Mouse (Mus musculus): Measurements from ENCODE around the gene Kif17.

DNA sequence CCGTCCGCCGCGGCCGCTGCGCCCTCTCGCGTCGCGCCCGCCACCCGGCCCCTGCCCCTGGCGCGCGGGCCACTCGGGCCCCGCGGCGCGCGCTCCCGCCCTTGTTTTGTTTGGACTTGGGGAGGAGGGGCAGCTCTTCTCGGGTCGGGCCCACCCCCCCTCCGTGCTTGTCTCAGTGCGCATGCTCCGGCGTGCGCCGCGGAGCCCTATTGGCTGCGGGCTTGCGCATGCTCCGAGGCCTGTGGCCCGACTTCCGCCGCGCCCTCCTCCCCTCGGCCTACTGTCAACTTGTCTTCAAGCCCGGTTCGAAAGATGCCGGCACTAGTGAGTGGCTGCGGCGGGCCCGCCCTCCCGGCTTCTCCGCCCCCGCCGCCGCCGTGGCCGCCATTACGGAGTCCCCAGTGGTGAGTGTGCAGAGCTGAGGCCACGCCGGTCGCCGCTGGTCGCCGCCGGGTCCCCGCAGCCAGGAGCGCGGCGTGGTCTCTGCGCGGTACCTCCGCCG lies 33.3 kb upstream of the Kif17 start:
- TF ChIP-seq ZNF384 (IDR thresholded peaks at IDR 0.05; ENCODE audit: low read depth, low read length), result no peak
- TF ChIP-seq MAFK (IDR thresholded peaks at IDR 0.05; ENCODE audit: insufficient read depth, low read depth, low read length), result no peak
- TF ChIP-seq HCFC1 (IDR thresholded peaks at IDR 0.05; ENCODE audit: borderline replicate concordance, insufficient read depth, low read length), result peak; percentile 55; the same call in 1 of the 2 replicates
- no peak for TF ChIP-seq ZC3H11A (IDR thresholded peaks at IDR 0.05; ENCODE audit: borderline replicate concordance, low read depth, low read length)
- no peak for TF ChIP-seq CHD2 (IDR thresholded peaks at IDR 0.05; ENCODE audit: low read depth, low read length)
